Mouse (Mus musculus) testis, adult 2 months (tissue): ENCODE results near the gene Myb. TPM values are rescaled to one million over a fixed set of nuclear protein-coding genes. Genes with fewer than 3 reads are reported as not detected.

Experiments
- H3K27ac ChIP-seq: fragments of 200-500 bp; 2 replicates; pipeline ENCODE4 v1.5.1; 2012; ENCODE audit warnings: low read depth, low read length; ENCODE audit not compliant: control insufficient read depth, insufficient read depth
- H3K27me3 ChIP-seq: fragments of 200-500 bp; 2 replicates; pipeline ENCODE4 v1.6.1; 2012; ENCODE audit warnings: mild to moderate bottlenecking, low read length, moderate library complexity; ENCODE audit not compliant: control insufficient read depth, insufficient read depth
- H3K36me3 ChIP-seq: fragments of 200-500 bp; 2 replicates; pipeline ENCODE4 v1.6.1; 2012; ENCODE audit warnings: mild to moderate bottlenecking, low read length; ENCODE audit not compliant: control insufficient read depth, insufficient read depth
- H3K4me1 ChIP-seq: fragments of 200-500 bp; 2 replicates; pipeline ENCODE4 v1.6.1; 2012; ENCODE audit warnings: low read length; ENCODE audit not compliant: control insufficient read depth, insufficient read depth
- H3K4me3 ChIP-seq: fragments of 200-500 bp; 2 replicates; pipeline ENCODE4 v1.5.1; 2012; ENCODE audit warnings: low read depth, mild to moderate bottlenecking, low read length, moderate library complexity, mixed read lengths; ENCODE audit not compliant: control insufficient read depth
- CTCF ChIP-seq: fragments of 200-500 bp; IDR thresholded peaks from 2 replicates; pipeline ENCODE4 v1.5.1; 2012; ENCODE audit warnings: low read depth, mild to moderate bottlenecking, inconsistent platforms, low read length, moderate library complexity; ENCODE audit not compliant: control insufficient read depth, insufficient read depth, insufficient replicate concordance
- POLR2A ChIP-seq: fragments of 200-500 bp; IDR thresholded peaks from 2 replicates; pipeline ENCODE4 v1.6.1; 2012; ENCODE audit warnings: low read depth, mild to moderate bottlenecking, inconsistent platforms, low read length, moderate library complexity; ENCODE audit not compliant: control insufficient read depth
- polyA plus RNA-seq: library from polyadenylated mRNA; depleted of rRNA; stranded (reverse); fragments of >200 nt; gene quantifications from 2 replicates; pipeline ENCODE4 v1.2.3, GENCODE M21; 2012

The Myb gene
- polyA plus RNA-seq, 1 experiment = 0.19 TPM

GRCm38 (mm10) chr10:21118341-21118740 lies 42.4 kb downstream of the Myb start:
- TF ChIP-seq CTCF = no peak
- no peak for TF ChIP-seq POLR2A
- Histone ChIP-seq H3K4me1 (no peaks in the 10 kb centered on the region), H3K36me3 (no peaks in the 10 kb centered on the region), H3K27me3 (no peaks in the 10 kb centered on the region), H3K27ac (no peak overlapping the region), H3K4me3 (no peak overlapping the region)

GRCm38 (mm10) chr10:21114459-21114858 lies 46.3 kb downstream of the Myb start:
- no peaks in the 10 kb centered on the region for H3K4me1 ChIP-seq
- TF ChIP-seq POLR2A (no peak), CTCF (no peak)
- no peak overlapping the region for H3K27ac ChIP-seq
- no peaks in the 10 kb centered on the region for H3K36me3 ChIP-seq
- H3K4me3 ChIP-seq = no peak overlapping the region
- no peaks in the 10 kb centered on the region for H3K27me3 ChIP-seq

GRCm38 (mm10) chr10:21112689-21113088 lies 48.1 kb downstream of the Myb start:
- H3K27ac ChIP-seq = no peak overlapping the region
- no peaks in the 10 kb centered on the region for H3K27me3 ChIP-seq
- no peak overlapping the region for H3K4me3 ChIP-seq
- no peak for TF ChIP-seq CTCF
- TF ChIP-seq POLR2A = no peak
- H3K36me3 ChIP-seq = no peaks in the 10 kb centered on the region
- H3K4me1 ChIP-seq = no peaks in the 10 kb centered on the region

- Histone ChIP-seq H3K27me3 (no peaks in the 10 kb centered on the region), H3K4me3 (no peak overlapping the region), H3K27ac (no peak overlapping the region), H3K4me1 (no peaks in the 10 kb centered on the region), H3K36me3 (no peaks in the 10 kb centered on the region)
- no peak for TF ChIP-seq POLR2A
These were observed 51.3 kb downstream of the Myb start for GRCm38 (mm10) chr10:21109337-21110056.

GRCm38 (mm10) chr10:21108796-21109195 lies 52.0 kb downstream of the Myb start:
- H3K36me3 ChIP-seq = no peaks in the 10 kb centered on the region

GRCm38 (mm10) chr10:21108182-21108581 lies 52.6 kb downstream of the Myb start:
- Histone ChIP-seq H3K4me1 (no peaks in the 10 kb centered on the region), H3K4me3 (no peak overlapping the region), H3K27ac (no peak overlapping the region), H3K27me3 (no peaks in the 10 kb centered on the region), H3K36me3 (no peaks in the 10 kb centered on the region)
- TF ChIP-seq POLR2A (no peak), CTCF (no peak)

More at GRCm38 (mm10) chr10:21108796-21109195, 52.0 kb downstream of the Myb start:
- H3K4me1 ChIP-seq = no peaks in the 10 kb centered on the region
- H3K4me3 ChIP-seq = no peak overlapping the region
- TF ChIP-seq POLR2A (no peak), CTCF (no peak)
- no peak overlapping the region for H3K27ac ChIP-seq
- H3K27me3 ChIP-seq = no peaks in the 10 kb centered on the region

GRCm38 (mm10) chr10:21105206-21105605 lies 55.6 kb downstream of the Myb start:
- H3K4me1 ChIP-seq = no peaks in the 10 kb centered on the region
- no peaks in the 10 kb centered on the region for H3K36me3 ChIP-seq
- no peak overlapping the region for H3K27ac ChIP-seq
- H3K27me3 ChIP-seq = no peaks in the 10 kb centered on the region
- H3K4me3 ChIP-seq = no peak overlapping the region
- no peak for TF ChIP-seq POLR2A

- H3K36me3 ChIP-seq = no peaks in the 10 kb centered on the region
- TF ChIP-seq CTCF (no peak), POLR2A (no peak)
- H3K4me1 ChIP-seq = no peaks in the 10 kb centered on the region
- no peak overlapping the region for H3K4me3 ChIP-seq
- H3K27ac ChIP-seq = no peak overlapping the region
- H3K27me3 ChIP-seq = no peaks in the 10 kb centered on the region
These were observed 58.1 kb downstream of the Myb start for GRCm38 (mm10) chr10:21102689-21103088.
